Mouse (Mus musculus): ENCODE measurements around the gene Tub. TPM values are rescaled to one million over a fixed set of nuclear protein-coding genes. Genes with fewer than 3 reads are reported as not detected.
A peak's percentile ranks its signal among the peaks of the same experiment; 100 is the strongest.

Tub gene
- polyA plus RNA-seq, 1 experiment from 2014 or later, result 27.1 TPM

DNA sequence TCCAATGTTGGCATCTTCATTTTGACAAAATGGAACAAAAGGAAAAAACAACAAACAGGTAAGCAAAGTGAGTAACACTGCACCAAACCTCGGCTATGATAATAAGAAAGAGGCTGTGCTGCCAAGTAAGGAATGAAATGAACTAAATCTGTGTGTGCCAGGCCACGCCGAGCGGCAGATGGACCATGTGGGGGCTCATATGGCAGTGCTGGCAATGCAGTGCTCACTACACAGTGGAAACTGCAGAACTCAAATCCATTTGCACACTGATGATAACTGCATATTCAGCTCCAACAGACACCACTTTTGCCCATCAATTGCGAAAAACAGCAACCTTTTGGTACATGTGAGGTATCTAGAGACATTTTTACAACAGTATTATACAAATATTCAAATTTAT, 89.3 kb downstream of the Tub start:
- ATAC-seq, result peak; percentile 92

DNA sequence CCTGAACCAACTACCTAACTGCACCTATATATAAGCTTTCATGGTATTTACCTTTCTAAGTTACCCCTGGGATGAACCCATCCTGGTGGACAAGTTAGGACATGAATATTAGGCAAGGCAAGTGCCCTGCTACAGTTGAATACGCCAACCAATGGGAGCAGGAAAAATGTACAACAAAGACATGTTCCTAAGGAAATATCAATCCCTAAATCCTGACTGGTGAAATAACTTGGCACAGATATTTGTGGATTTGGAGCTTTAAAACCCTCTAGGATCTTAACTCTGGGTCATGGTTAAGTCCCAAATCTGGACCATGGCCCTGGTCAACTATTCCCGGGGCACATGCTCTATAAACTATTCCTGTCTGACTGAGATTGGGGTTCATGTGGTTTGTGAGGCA, 95.7 kb downstream of the Tub start:
- ATAC-seq, result no peak
- Histone ChIP-seq H3K9ac (no peak overlapping the region), H3K4me1 (no peaks in the 10 kb centered on the region), H3K27me3 (no peaks in the 10 kb centered on the region), H3K9me3 (replicated peaks) (no peaks in the 10 kb centered on the region), H3K27ac (no peak overlapping the region), H3K4me3 (no peak overlapping the region), H3K36me3 (ENCODE audit: poor library complexity, severe bottlenecking) (peaks cover 13% of the 10 kb centered on the region; the same call in 1 of the 2 replicates), H3K4me2 (no peak overlapping the region)
- WGBS, result 95% methylated on average over 2 of the region's 2 CpGs

More for the DNA sequence above, 89.3 kb downstream of the Tub start:
- Histone ChIP-seq H3K27me3 (no peaks in the 10 kb centered on the region), H3K4me1 (no peaks in the 10 kb centered on the region), H3K36me3 (ENCODE audit: poor library complexity, severe bottlenecking) (peaks cover 9% of the 10 kb centered on the region; the same call in 1 of the 2 replicates), H3K9me3 (replicated peaks) (no peaks in the 10 kb centered on the region), H3K27ac (peak overlapping the region; percentile 26), H3K4me2 (no peak overlapping the region), H3K9ac (no peak overlapping the region), H3K4me3 (no peak overlapping the region)
- 85% methylated on average over 5 of the region's 5 CpGs for WGBS

DNA sequence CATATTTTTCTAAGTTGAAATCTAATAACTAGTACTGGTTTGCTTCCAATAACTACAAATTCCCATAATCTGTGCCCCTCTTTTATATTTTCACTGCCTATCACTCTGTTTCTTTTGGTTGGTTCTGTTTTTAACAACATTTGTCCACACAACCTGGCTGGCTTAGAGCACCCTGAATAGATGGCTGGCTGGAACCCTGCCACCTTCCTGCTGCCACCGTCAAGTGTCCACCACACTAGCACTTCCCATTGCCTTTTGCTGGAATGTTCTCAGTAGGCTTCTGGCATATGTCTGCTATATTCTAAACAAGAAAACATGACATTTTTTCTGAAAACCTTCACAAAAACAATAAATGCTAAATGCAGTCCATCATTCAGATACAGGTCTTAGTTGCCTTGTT, 100.7 kb downstream of the Tub start:
- Histone ChIP-seq H3K4me3 (no peak overlapping the region), H3K4me2 (no peak overlapping the region), H3K36me3 (ENCODE audit: poor library complexity, severe bottlenecking) (peaks cover 17% of the 10 kb centered on the region; the same call in 1 of the 2 replicates), H3K27ac (no peak overlapping the region), H3K9me3 (replicated peaks) (no peaks in the 10 kb centered on the region), H3K4me1 (no peaks in the 10 kb centered on the region), H3K9ac (no peak overlapping the region), H3K27me3 (no peaks in the 10 kb centered on the region)
- ATAC-seq, result no peak
- WGBS, result 85% methylated on average over 1 of the region's 1 CpGs

DNA sequence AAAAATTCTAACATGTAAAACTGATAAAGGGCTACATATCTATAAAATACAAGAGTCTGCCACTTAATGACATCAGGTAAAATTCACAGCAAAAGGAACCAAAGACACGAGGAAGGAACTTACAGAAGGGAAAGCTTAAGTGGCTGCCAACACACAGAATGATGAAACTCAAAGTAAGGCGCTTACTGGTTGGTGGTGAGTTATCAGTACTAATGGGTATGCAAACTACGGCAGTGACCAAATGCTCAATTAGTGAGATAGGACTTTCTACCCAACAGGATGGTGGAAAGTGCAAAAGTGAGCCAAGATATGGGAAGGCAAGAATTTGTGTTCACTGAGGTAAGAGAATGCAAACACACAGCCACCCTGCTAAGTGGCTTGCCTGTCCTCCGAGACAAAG, 109.4 kb downstream of the Tub start:
- no peaks in the 10 kb centered on the region for H3K4me1 ChIP-seq
- no peak overlapping the region for H3K27ac ChIP-seq
- no peak overlapping the region for H3K9ac ChIP-seq
- no peak for ATAC-seq
- 90% methylated on average over 4 of the region's 4 CpGs for WGBS
- H3K4me2 ChIP-seq, result no peak overlapping the region
- 0 out of 2 replicates have a peak, but pooled peaks cover 9% of the 10 kb centered on the region for H3K36me3 ChIP-seq (ENCODE audit: poor library complexity, severe bottlenecking)
- no peaks in the 10 kb centered on the region for H3K9me3 ChIP-seq (replicated peaks)
- no peak overlapping the region for H3K4me3 ChIP-seq
- no peaks in the 10 kb centered on the region for H3K27me3 ChIP-seq

DNA sequence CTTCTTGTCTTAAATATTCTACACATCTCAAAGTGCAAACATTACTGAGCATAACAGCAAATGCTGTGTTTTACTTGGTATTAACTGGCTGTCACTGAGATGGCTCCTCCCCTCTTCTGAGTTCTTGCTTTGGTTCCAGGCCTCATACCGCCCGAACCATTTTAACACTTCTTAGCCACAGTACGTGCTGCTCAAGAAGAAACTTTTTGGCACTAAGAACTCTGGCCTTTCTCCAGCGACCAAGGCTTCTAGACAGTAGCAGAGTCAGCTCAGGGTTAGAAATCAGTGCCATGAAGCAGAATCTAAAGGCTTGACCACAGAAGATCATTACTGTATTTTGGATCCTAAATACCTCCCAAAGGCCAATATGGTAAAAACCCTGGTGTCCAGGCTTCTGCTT, 119.5 kb downstream of the Tub start:
- no peak for ATAC-seq
- H3K27me3 ChIP-seq, result no peaks in the 10 kb centered on the region
- no peaks in the 10 kb centered on the region for H3K4me1 ChIP-seq
- H3K9me3 ChIP-seq (replicated peaks), result no peaks in the 10 kb centered on the region
- H3K4me2 ChIP-seq, result no peak overlapping the region
- H3K27ac ChIP-seq, result no peak overlapping the region
- H3K36me3 ChIP-seq (ENCODE audit: poor library complexity, severe bottlenecking), result no peaks in the 10 kb centered on the region
- 90% methylated on average over 4 of the region's 4 CpGs for WGBS
- no peak overlapping the region for H3K9ac ChIP-seq
- H3K4me3 ChIP-seq, result no peak overlapping the region

DNA sequence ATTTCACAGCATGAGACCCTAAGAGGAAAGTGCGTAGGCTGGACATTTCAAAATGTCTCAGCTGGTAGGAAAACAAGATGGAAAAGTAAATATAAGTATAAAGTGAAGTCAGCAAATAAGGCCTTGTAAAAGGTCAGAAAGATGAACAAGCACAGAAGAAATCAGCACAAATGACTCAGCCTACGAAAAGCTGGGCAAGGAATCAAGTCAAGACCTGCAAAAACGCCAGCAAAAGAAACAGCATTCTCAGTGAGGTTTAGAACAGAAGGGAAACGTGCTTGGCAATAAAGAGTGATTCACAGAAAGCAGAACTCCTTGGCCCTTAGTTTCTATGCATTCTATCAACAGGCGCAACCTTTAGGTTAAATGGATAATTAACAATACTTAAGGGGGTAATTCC, 122.2 kb downstream of the Tub start:
- Histone ChIP-seq H3K4me1 (no peaks in the 10 kb centered on the region), H3K9me3 (replicated peaks) (no peaks in the 10 kb centered on the region), H3K27me3 (no peaks in the 10 kb centered on the region), H3K4me3 (no peak overlapping the region), H3K9ac (no peak overlapping the region), H3K27ac (no peak overlapping the region), H3K4me2 (no peak overlapping the region), H3K36me3 (ENCODE audit: poor library complexity, severe bottlenecking) (no peaks in the 10 kb centered on the region)
- WGBS, result 79% methylated on average over 5 of the region's 5 CpGs
- ATAC-seq, result no peak

DNA sequence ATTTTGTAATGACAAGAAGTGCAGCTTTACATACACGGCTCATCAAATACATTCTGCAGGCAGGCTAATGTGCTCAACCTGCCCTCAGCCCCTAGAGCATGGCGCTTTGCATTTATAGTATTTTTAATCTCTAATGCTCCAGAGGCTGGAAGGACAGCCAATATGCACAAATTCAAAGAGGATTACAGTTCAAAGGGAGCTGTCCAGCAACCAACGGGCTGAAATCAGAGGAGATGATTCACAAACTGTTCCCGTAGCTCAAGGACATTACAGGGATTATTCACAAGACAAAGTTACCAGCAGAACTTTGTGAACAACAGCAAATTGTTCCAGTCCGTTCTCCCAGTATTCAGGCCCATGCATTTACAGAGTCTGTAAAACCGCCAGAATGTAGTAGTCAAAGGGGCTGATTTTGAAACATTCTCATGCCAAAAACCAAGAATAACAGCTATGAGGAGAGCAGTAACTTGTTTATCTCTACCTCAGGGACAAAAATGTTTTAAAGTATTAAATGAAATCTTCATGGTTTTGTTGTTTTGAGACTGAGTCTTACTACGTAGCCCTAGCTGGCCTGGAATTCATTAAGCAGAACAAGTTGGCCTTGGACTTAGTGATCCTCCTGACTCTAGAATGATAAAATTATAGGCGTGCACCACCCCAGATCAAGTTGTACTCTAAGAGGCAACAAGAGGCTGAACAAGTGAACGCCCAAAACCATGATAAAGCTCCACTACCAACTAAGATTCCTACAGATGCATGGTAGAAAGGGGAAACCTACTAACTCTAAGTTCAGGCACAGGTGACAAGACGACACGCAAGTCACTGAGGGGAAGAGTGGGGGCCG, 132.4 kb downstream of the Tub start:
- peaks cover 13% of the 10 kb centered on the region; the same call in 1 of the 2 replicates for H3K27me3 ChIP-seq
- H3K27ac ChIP-seq, result no peak overlapping the region
- peak overlapping the region; percentile 81 for H3K9ac ChIP-seq
- peak; percentile 34; the same call in 1 of the 2 replicates for ATAC-seq
- peak overlapping the region; percentile 72 for H3K4me3 ChIP-seq
- WGBS, result 17% methylated on average over 12 of the region's 12 CpGs
- no peaks in the 10 kb centered on the region for H3K9me3 ChIP-seq (replicated peaks)
- H3K4me1 ChIP-seq, result peaks cover 15% of the 10 kb centered on the region
- peak overlapping the region; percentile 63 for H3K4me2 ChIP-seq
- no peaks in the 10 kb centered on the region for H3K36me3 ChIP-seq (ENCODE audit: poor library complexity, severe bottlenecking)

DNA sequence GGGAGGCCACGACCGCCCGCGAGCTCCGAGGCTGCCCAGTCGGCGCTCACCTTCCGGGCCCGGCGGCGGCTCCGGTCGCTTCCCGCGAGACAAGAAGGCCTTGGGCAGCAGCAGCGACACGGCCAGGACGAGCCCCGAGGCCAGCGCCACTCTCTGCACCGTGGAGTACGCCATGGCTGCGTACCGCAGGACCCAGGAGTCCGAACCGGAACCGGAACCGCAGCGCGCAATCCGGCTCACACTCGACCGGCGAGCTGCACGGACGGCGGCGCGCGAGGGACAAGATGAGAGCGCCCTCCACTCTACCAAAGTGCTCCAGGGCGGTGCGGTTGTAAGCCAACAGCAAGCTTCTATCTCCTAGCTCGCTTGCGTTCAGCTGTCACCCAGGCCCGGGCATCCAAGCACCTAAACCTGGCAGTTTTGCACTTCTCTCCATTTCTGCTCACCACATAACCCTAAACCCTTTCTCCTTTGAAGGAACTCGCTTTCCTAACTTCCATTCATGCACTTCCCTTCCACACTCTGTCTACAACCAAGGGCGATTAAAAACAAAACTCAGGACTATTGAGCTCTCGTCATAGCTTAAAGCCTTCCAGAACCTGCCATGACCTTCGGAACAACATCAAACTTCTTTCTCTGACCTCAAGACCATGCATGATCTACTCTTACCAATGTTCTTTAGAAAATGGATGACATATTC, 133.1 kb downstream of the Tub start, which contains the start of gene Ric3:
Gene Ric3, minus strand, starts transcription at position 219 of the 700 bp plus-strand sequence.
- Histone ChIP-seq H3K36me3 (ENCODE audit: poor library complexity, severe bottlenecking) (no peaks in the 10 kb centered on the region), H3K27ac (no peak within 1 kb of the TSS), H3K9ac (peak within 1 kb of the TSS; percentile 81), H3K9me3 (replicated peaks) (no peaks in the 10 kb centered on the region), H3K4me2 (peak within 1 kb of the TSS; percentile 63), H3K27me3 (peaks cover 13% of the 10 kb centered on the region; the same call in 1 of the 2 replicates), H3K4me3 (peak within 1 kb of the TSS; percentile 72), H3K4me1 (peaks cover 15% of the 10 kb centered on the region)
- WGBS, result 7% methylated on average over 50 of the region's 50 CpGs
- ATAC-seq, result peak; percentile 95

DNA sequence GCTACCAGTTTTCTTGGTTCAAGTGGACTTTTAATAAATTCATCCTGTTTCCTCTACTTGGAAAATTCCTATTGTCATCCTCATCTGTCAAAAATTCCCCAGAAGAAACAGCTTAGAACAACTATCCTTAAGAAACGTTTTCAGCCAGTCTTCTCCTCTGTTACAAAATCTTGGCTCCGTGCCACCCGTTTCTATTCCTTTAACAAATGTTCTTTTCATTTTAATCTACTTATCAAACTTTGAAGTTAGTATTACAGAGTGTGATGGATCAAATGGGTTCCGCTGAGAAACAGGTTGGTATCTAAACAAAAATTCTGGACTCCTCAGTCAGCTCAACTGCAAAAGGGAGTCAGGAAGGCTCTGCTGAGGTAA, 133.7 kb downstream of the Tub start:
- Histone ChIP-seq H3K36me3 (ENCODE audit: poor library complexity, severe bottlenecking) (no peaks in the 10 kb centered on the region), H3K27me3 (peaks cover 16% of the 10 kb centered on the region), H3K9ac (no peak overlapping the region), H3K9me3 (replicated peaks) (no peaks in the 10 kb centered on the region), H3K4me2 (peak overlapping the region; percentile 63), H3K27ac (no peak overlapping the region), H3K4me1 (peaks cover 15% of the 10 kb centered on the region), H3K4me3 (no peak overlapping the region)
- no peak for ATAC-seq
- WGBS, result 78% methylated on average over 4 of the region's 4 CpGs

Other genes with a start within 250 kb of the Tub start
- not detected in 2 replicates for gene Olfr512, start 237.0 kb upstream of the Tub start, polyA plus RNA-seq (2015; fragmentation: Nextera tagmentation; extraction: Ambion mirVana)
- gene Olfr513, start 199.4 kb upstream of the Tub start, polyA plus RNA-seq (2015; fragmentation: Nextera tagmentation; extraction: Ambion mirVana), result not detected in 2 replicates
- gene Olfr514, start 124.3 kb upstream of the Tub start, polyA plus RNA-seq (2015; fragmentation: Nextera tagmentation; extraction: Ambion mirVana), result not detected in 2 replicates
- gene Olfr516, start 99.8 kb upstream of the Tub start, polyA plus RNA-seq (2015; fragmentation: Nextera tagmentation; extraction: Ambion mirVana), result not detected in 2 replicates
- gene Olfr517, start 78.0 kb upstream of the Tub start, polyA plus RNA-seq (2015; fragmentation: Nextera tagmentation; extraction: Ambion mirVana), result not detected in 2 replicates
- not detected in 2 replicates for gene Olfr518, start 65.3 kb upstream of the Tub start, polyA plus RNA-seq (2015; fragmentation: Nextera tagmentation; extraction: Ambion mirVana)
- gene Olfr519, start 55.9 kb upstream of the Tub start, polyA plus RNA-seq (2015; fragmentation: Nextera tagmentation; extraction: Ambion mirVana), result not detected in 2 replicates
- 0.05 TPM in 1 of 2 replicates, not detected in the other for gene Nlrp10, start 20.2 kb upstream of the Tub start, polyA plus RNA-seq (2015; fragmentation: Nextera tagmentation; extraction: Ambion mirVana)
- 84.0 and 84.5 TPM in 2 replicates for gene Eif3f, start 15.9 kb upstream of the Tub start, polyA plus RNA-seq (2015; fragmentation: Nextera tagmentation; extraction: Ambion mirVana)
- 23.2 and 27.6 TPM in 2 replicates for gene Ric3, start 133.0 kb downstream of the Tub start, polyA plus RNA-seq (2015; fragmentation: Nextera tagmentation; extraction: Ambion mirVana)
- gene Lmo1, start 224.9 kb downstream of the Tub start, polyA plus RNA-seq (2015; fragmentation: Nextera tagmentation; extraction: Ambion mirVana), result 36.5 and 50.5 TPM in 2 replicates